Mouse (Mus musculus) limb, embryonic 13.5 days (tissue): ENCODE data around the gene Usp11. TPM values are rescaled to one million over a fixed set of nuclear protein-coding genes. Genes with fewer than 3 reads are reported as not detected.
A peak's percentile ranks its signal among the peaks of the same experiment; 100 is the strongest.
"Not testable (repeated sequence)": the region's sequence is repeated elsewhere in the genome, so short reads cannot be mapped to it uniquely, and the experiment has no call there.

Source experiments
- ATAC-seq: fragments of 200-750 bp; cut with Nextera tagmentation; 2 replicates; pipeline ENCODE4 v1.8.0; 2017; ENCODE audit warnings: low read depth, moderate number of reproducible peaks, moderate TSS enrichment; ENCODE audit not compliant: low FRiP score
- H3K27ac ChIP-seq: fragments of 300-500 bp; sonication (generic); 2 replicates; pipeline ENCODE4 v1.5.1; 2015; ENCODE audit warnings: inconsistent platforms, mild to moderate bottlenecking, moderate library complexity
- H3K27me3 ChIP-seq: fragments of 300-500 bp; sonication (generic); 2 replicates; pipeline ENCODE4 v1.6.1; 2015; ENCODE audit warnings: mild to moderate bottlenecking, inconsistent platforms
- H3K36me3 ChIP-seq: fragments of 300-500 bp; sonication (generic); 2 replicates; pipeline ENCODE4 v1.6.1; 2015; ENCODE audit warnings: inconsistent platforms, mild to moderate bottlenecking, moderate library complexity
- H3K4me1 ChIP-seq: fragments of 300-500 bp; sonication (generic); 2 replicates; pipeline ENCODE4 v1.6.1; 2015; ENCODE audit warnings: inconsistent platforms
- H3K4me2 ChIP-seq: fragments of 300-500 bp; sonication (generic); replicated peaks from 2 replicates; pipeline ENCODE4 v1.6.1; 2015; ENCODE audit warnings: inconsistent platforms, mild to moderate bottlenecking, moderate library complexity
- H3K4me3 ChIP-seq: fragments of 300-500 bp; sonication (generic); 2 replicates; pipeline ENCODE4 v1.5.1; 2015; ENCODE audit warnings: moderate library complexity, mild to moderate bottlenecking, inconsistent platforms
- H3K9ac ChIP-seq: fragments of 300-500 bp; sonication (generic); 2 replicates; pipeline ENCODE4 v1.6.1; 2015; ENCODE audit warnings: mild to moderate bottlenecking, inconsistent platforms
- H3K9me3 ChIP-seq: fragments of 300-500 bp; sonication (generic); 2 replicates; pipeline ENCODE4 v1.6.1; 2016; ENCODE audit warnings: inconsistent platforms
- WGBS: fragments of 180-500 bp; shearing (Covaris S2); methylation state at CpG from one replicate; pipeline ENCODE4 v1.1.7; 2015; 5-methylcytosine and 5-hydroxymethylcytosine counted together
- polyA plus RNA-seq: library from polyadenylated mRNA; unstranded; fragments of >200 nt; fragmentation: Nextera tagmentation; extraction: Ambion mirVana; gene quantifications from 2 replicates; pipeline ENCODE4 v1.2.1, GENCODE M21; 2015

The Usp11 gene
- polyA plus RNA-seq, 1 experiment from 2014 or later = 60.7 TPM

- Histone ChIP-seq H3K4me1 (peaks cover 9% of the 10 kb centered on the region; the same call in 1 of the 2 replicates), H3K36me3 (peaks cover 45% of the 10 kb centered on the region), H3K4me3 (no peak overlapping the region), H3K9me3 (no peaks in the 10 kb centered on the region), H3K27ac (no peak overlapping the region), H3K4me2 (no peak overlapping the region), H3K9ac (no peak overlapping the region), H3K27me3 (no peaks in the 10 kb centered on the region)
- 90% methylated on average over 1 of the region's 1 CpGs for WGBS
- ATAC-seq = no peak
Measured at GRCm38 (mm10) chrX:20692616-20693015, 11.1 kb upstream of the Usp11 start.

- H3K36me3 ChIP-seq = peaks cover 62% of the 10 kb centered on the region
- no peak overlapping the region for H3K4me2 ChIP-seq
- H3K9me3 ChIP-seq = no peaks in the 10 kb centered on the region
- no peaks in the 10 kb centered on the region for H3K27me3 ChIP-seq
- 83% methylated on average over 4 of the region's 4 CpGs for WGBS
- H3K9ac ChIP-seq = no peak overlapping the region
- no peaks in the 10 kb centered on the region for H3K4me1 ChIP-seq
- no peak overlapping the region for H3K27ac ChIP-seq
- ATAC-seq = no peak
- H3K4me3 ChIP-seq = no peak overlapping the region
Measured at GRCm38 (mm10) chrX:20695842-20696241, 7.9 kb upstream of the Usp11 start.

GRCm38 (mm10) chrX:20704295-20705082 is 783 bp downstream of the Usp11 start:
- peak overlapping the region; percentile 70 for H3K9ac ChIP-seq
- H3K27ac ChIP-seq = peak overlapping the region; percentile 89
- H3K4me1 ChIP-seq = no peaks in the 10 kb centered on the region
- no peaks in the 10 kb centered on the region for H3K9me3 ChIP-seq
- peak; percentile 96 for ATAC-seq
- H3K4me2 ChIP-seq = peak overlapping the region; percentile 56
- peak overlapping the region; percentile 58 for H3K4me3 ChIP-seq
- H3K36me3 ChIP-seq = peaks cover 2% of the 10 kb centered on the region
- no peaks in the 10 kb centered on the region for H3K27me3 ChIP-seq
- 22% methylated on average over 32 of the region's 32 CpGs for WGBS

- H3K9ac ChIP-seq = no peak overlapping the region; the same call in 1 of the 2 replicates
Measured at GRCm38 (mm10) chrX:20705083-20705402, 1.3 kb downstream of the Usp11 start.

GRCm38 (mm10) chrX:20728681-20729080 is 25.0 kb downstream of the Usp11 start:
- Histone ChIP-seq H3K4me1 (no peaks in the 10 kb centered on the region), H3K9ac (no peak overlapping the region), H3K27ac (no peak overlapping the region), H3K27me3 (no peaks in the 10 kb centered on the region), H3K4me3 (no peak overlapping the region), H3K4me2 (no peak overlapping the region), H3K36me3 (no peaks in the 10 kb centered on the region), H3K9me3 (no peaks in the 10 kb centered on the region)
- 72% methylated on average over 5 of the region's 5 CpGs for WGBS
- ATAC-seq = no peak

More at GRCm38 (mm10) chrX:20705083-20705402, 1.3 kb downstream of the Usp11 start:
- Histone ChIP-seq H3K4me2 (peak overlapping the region; percentile 46), H3K9me3 (no peaks in the 10 kb centered on the region), H3K36me3 (no peaks in the 10 kb centered on the region), H3K27ac (no peak overlapping the region), H3K27me3 (no peaks in the 10 kb centered on the region), H3K4me1 (no peaks in the 10 kb centered on the region), H3K4me3 (peak overlapping the region; percentile 58)
- WGBS = 24% methylated on average over 3 of the region's 3 CpGs
- no peak for ATAC-seq

DNA sequence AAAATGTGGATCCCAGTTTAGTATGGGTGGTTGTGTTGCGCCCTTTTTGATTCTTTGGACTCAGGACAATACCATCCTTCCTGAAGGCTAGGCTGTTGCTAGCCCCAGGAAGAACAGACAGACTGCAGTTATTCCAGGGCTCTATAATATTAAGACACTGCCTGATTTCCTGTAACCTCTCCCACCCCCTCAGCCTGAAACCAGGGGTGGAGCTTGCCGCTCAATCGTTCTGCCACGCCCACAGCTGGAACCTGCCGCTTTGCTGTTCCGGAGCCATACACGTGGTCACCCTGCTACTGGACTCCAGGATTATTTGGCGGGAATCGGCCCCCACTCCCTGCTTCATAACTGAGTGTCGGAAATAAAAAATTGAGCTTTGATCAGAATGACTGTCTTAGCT is 26.3 kb downstream of the Usp11 start:
- H3K4me1 ChIP-seq, H3K27ac ChIP-seq, H3K4me2 ChIP-seq, H3K9ac ChIP-seq, H3K27me3 ChIP-seq, H3K36me3 ChIP-seq, ATAC-seq, H3K4me3 ChIP-seq, H3K9me3 ChIP-seq: not testable (repeated sequence)
- 40% methylated on average over 10 of the region's 10 CpGs for WGBS

DNA sequence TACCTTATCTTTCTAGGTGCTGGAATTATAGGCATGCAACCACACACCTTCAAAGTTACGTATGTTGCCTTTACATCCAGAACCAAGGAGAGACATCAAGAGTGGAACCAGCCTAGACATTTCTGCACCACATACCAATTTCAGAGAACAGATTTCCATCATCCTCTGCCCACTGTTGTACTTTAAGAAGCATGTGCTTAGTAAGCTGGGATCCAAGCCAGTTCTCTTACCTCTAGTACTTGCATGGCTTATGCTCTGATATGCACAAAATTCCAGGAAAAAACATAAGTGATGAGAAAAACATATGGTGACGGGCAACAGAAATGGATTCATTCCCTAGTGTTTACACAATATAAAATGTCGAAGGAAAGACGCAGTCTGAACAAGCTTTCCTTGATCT is 32.8 kb downstream of the Usp11 start:
- no peak for ATAC-seq
- Histone ChIP-seq H3K4me2 (no peak overlapping the region), H3K9ac (no peak overlapping the region), H3K9me3 (no peaks in the 10 kb centered on the region), H3K27me3 (no peaks in the 10 kb centered on the region), H3K27ac (no peak overlapping the region), H3K4me3 (no peak overlapping the region), H3K4me1 (no peaks in the 10 kb centered on the region), H3K36me3 (no peaks in the 10 kb centered on the region)
- WGBS = 80% methylated on average over 4 of the region's 4 CpGs

GRCm38 (mm10) chrX:20748829-20749228 is 45.1 kb downstream of the Usp11 start:
- Histone ChIP-seq H3K4me3 (no peak overlapping the region), H3K9me3 (no peaks in the 10 kb centered on the region), H3K4me1 (no peaks in the 10 kb centered on the region), H3K27me3 (no peaks in the 10 kb centered on the region), H3K36me3 (no peaks in the 10 kb centered on the region), H3K4me2 (no peak overlapping the region), H3K27ac (no peak overlapping the region), H3K9ac (no peak overlapping the region)
- no peak for ATAC-seq
- WGBS = 71% methylated on average over 2 of the region's 2 CpGs

- H3K9me3 ChIP-seq = no peaks in the 10 kb centered on the region
- H3K27me3 ChIP-seq = no peaks in the 10 kb centered on the region
- H3K4me1 ChIP-seq = no peaks in the 10 kb centered on the region
- H3K4me3 ChIP-seq = no peak overlapping the region
- 79% methylated on average over 4 of the region's 4 CpGs for WGBS
- no peak overlapping the region for H3K4me2 ChIP-seq
- H3K9ac ChIP-seq = no peak overlapping the region
- H3K36me3 ChIP-seq = no peaks in the 10 kb centered on the region
- ATAC-seq = no peak
- H3K27ac ChIP-seq = no peak overlapping the region
Measured at GRCm38 (mm10) chrX:20761201-20761600, 57.5 kb downstream of the Usp11 start.

Other genes starting within 250 kb of the Usp11 start
- gene Rgn, start 154.1 kb upstream of the Usp11 start, polyA plus RNA-seq = 0.75 and 1.1 TPM in 2 replicates
- gene Rbm10, start 86.4 kb upstream of the Usp11 start, polyA plus RNA-seq = 72.7 and 73.9 TPM in 2 replicates
- gene Ndufb11, start 86.3 kb upstream of the Usp11 start, polyA plus RNA-seq = 207 and 219 TPM in 2 replicates
- 206 and 220 TPM in 2 replicates for gene Uba1, start 45.6 kb upstream of the Usp11 start, polyA plus RNA-seq
- 111 and 116 TPM in 2 replicates for gene Cdk16, start 16.0 kb upstream of the Usp11 start, polyA plus RNA-seq
- 116 and 119 TPM in 2 replicates for gene Araf, start 93.9 kb downstream of the Usp11 start, polyA plus RNA-seq
- 23.5 and 23.7 TPM in 2 replicates for gene Timp1, start 166.3 kb downstream of the Usp11 start, polyA plus RNA-seq
- 0.19 and 0.28 TPM in 2 replicates for gene Syn1, start 217.1 kb downstream of the Usp11 start, polyA plus RNA-seq
- 4.5 and 5.7 TPM in 2 replicates for gene Cfp, start 227.6 kb downstream of the Usp11 start, polyA plus RNA-seq
- 17.6 and 17.7 TPM in 2 replicates for gene Elk1, start 246.7 kb downstream of the Usp11 start, polyA plus RNA-seq